Comparison of ENCODE assay signal across 25 mouse cellular contexts in the genomic region with DNA sequence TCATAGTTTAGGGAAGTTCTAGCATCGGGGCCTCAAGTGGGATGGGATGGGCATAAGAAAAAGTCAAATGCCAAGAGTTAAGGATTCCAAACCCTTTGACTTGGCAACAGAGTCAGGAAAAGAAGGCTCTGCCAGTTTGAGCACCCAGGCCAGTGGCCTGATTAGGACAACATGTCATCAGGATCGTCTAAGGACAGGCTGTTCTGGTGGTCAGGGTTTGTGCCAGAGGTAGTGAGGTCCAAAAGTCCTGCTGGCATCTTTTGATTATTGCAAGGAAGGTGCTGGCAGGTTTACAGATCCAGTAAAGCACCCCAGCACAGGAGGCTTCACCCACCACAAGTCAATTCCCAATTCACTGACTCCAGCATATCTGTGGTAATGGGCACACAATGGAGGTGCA. TPM values are rescaled to one million over a fixed set of nuclear protein-coding genes. Genes with fewer than 3 reads are reported as not detected.
"Had no signal": no experiment of that assay in that cellular context is flagged by ENCODE, and none has a peak within 500 bp of the region (broad histone marks: within the 10 kb centered on the region; RNA-seq: fewer than 3 reads in every experiment).

No protein-coding gene starts in this region.

- DNase-seq: lung, embryonic 14.5 days; lung, postnatal 10 days; lung, postnatal 4 days; midbrain, embryonic 14.5 days; retina, postnatal 1 day; right cerebral cortex, adult 18-20 months; right cerebral cortex, postnatal 25 days; right cerebral cortex, postnatal 4 days; spleen, adult 18-20 months; thymus, adult 18-20 months; thymus, postnatal 14 days; thymus, postnatal 36 days had no signal

- ATAC-seq: midbrain, embryonic 16.5 days had no signal

- H3K9ac ChIP-seq: lung, embryonic 14.5 days; midbrain, embryonic 12.5 days; neural tube, embryonic 13.5 days; neural tube, embryonic 15.5 days had no signal

- H3K4me2 ChIP-seq: lung, embryonic 14.5 days; midbrain, embryonic 12.5 days; neural tube, embryonic 13.5 days; neural tube, embryonic 15.5 days had no signal

- H3K27ac ChIP-seq: midbrain, embryonic 10.5 days; midbrain, embryonic 12.5 days; neural tube, embryonic 13.5 days; neural tube, embryonic 15.5 days had no signal

- H3K9me3 ChIP-seq: neural tube, embryonic 13.5 days; neural tube, embryonic 15.5 days had no signal

- H3K4me1 ChIP-seq: midbrain, embryonic 10.5 days; midbrain, embryonic 12.5 days; neural tube, embryonic 13.5 days; neural tube, embryonic 15.5 days had no signal

- H3K27me3 ChIP-seq: midbrain, embryonic 12.5 days; neural tube, embryonic 13.5 days; neural tube, embryonic 15.5 days had no signal

- H3K4me3 ChIP-seq: midbrain, embryonic 10.5 days; midbrain, embryonic 12.5 days; myocyte; neural tube, embryonic 13.5 days; neural tube, embryonic 15.5 days had no signal

- H3K36me3 ChIP-seq: midbrain, embryonic 10.5 days; midbrain, embryonic 12.5 days; neural tube, embryonic 13.5 days; neural tube, embryonic 15.5 days had no signal

RNA-seq across cellular contexts. Expression of a gene that starts 46.2 kb away (rescaled TPM):
- total RNA-seq: megakaryocyte, adult 5-6 weeks; megakaryocyte-erythroid progenitor cell, adult 5-6 weeks had no signal
- polyA plus RNA-seq: lung, embryonic 14.5 days; lung, embryonic 16.5 days; midbrain, embryonic 10.5 days; midbrain, embryonic 12.5 days; midbrain, embryonic 14.5 days; midbrain, embryonic 16.5 days; neural tube, embryonic 11.5 days; neural tube, embryonic 13.5 days; neural tube, embryonic 15.5 days; small intestine, adult 2 months; stomach, embryonic 14.5 days; stomach, embryonic 16.5 days had no signal
